Mouse (Mus musculus) thymus, postnatal 14 days (tissue): Measurements from ENCODE around the gene Spg7.
"Not testable (repeated sequence)": the region's sequence is repeated elsewhere in the genome, so short reads cannot be mapped to it uniquely, and the experiment has no call there.

ENCODE experiments used
- DNase-seq: peaks from one replicate; pipeline ENCODE4 v3.0.0; 2021

The Spg7 gene

GRCm38 (mm10) chr8:123062721-123063120, at the start of gene Spg7:
Gene Spg7 (plus strand): TSS chr8:123062942.
- DNase-seq: no peak

GRCm38 (mm10) chr8:123014429-123014828, 48.3 kb upstream of the Spg7 start:
- DNase-seq: no peak

- no peak for DNase-seq
These were observed 47.7 kb upstream of the Spg7 start for GRCm38 (mm10) chr8:123015074-123015473.

DNA sequence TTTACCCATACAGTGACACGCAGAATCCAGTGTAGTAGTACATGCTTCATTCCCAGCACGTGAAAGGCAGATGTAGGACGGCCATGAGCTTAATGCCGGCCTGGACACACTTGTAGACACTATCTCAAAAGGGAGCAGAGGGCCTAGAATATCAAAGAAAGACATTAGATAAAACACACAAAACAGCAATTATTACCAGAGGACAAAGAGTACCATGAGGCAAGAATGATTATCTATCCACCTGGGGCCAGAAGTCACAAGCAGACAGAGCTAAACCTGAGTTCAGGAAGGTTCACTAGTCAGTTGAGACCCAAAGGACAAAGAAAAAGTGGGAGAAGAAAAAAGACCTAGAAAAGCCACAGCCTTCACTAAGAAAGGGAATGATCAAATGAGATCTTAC, 45.6 kb upstream of the Spg7 start:
- no peak for DNase-seq

GRCm38 (mm10) chr8:123018484-123019164, 44.1 kb upstream of the Spg7 start:
- peak; percentile 25 for DNase-seq

DNA sequence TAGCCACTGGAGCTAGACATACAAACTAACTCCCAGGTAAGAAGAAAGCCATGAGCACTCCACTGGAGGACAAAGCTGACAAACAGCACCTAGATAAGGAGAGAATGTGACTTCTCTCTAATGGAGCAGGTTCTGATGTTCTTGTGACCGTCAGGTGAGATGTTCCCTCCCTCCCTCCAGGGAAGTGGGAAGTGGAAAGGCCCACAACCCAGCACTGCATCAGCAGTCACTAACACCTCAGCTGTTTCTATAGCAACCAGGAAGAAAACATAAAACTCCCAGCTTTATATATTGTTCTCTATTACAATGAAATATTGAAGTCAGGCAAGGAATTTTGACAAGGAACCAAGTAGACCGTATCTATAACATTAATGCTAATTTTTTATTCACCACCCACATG, 42.7 kb upstream of the Spg7 start:
- no peak for DNase-seq

DNA sequence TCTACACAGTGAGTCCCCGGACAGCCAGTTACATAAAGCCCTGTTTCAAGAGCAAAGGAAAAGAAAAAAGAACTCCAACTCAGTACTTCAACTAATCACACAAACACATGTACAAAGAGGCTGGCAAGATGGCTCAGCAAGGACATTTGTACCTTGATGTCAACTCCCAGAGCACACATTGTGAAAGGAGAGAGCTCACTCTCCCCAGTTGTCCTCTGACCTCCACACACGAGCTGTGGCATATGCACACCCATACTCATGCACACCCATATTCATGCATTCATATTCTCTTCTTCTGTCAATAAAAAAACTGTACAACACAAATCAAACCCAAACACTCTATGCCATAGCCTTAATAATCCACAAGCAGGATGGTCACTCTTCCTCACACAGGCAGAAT, 41.9 kb upstream of the Spg7 start:
- no peak for DNase-seq

DNA sequence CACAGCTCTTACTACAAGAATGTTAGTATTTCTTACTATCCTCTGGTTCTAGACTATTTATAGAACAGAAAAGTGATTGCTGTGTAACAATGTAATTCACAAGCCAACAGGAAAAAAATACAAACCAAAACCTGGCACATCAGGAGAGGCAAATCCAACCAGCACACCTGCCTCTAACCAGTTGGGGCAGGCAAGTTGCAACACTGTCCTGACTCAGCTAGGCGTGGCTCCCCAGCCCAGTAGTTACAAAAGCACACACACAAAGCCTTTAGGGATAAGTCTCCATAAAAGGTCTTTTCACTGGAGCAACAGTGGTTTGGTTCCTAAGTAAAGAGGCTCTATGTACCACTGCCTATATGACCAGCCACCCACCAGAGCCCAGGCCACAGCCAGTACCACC, 41.5 kb upstream of the Spg7 start:
- no peak for DNase-seq

- no peak for DNase-seq
These were observed 40.0 kb upstream of the Spg7 start for GRCm38 (mm10) chr8:123022727-123023126.

- no peak for DNase-seq
These were observed 38.5 kb upstream of the Spg7 start for GRCm38 (mm10) chr8:123024226-123024625.

DNA sequence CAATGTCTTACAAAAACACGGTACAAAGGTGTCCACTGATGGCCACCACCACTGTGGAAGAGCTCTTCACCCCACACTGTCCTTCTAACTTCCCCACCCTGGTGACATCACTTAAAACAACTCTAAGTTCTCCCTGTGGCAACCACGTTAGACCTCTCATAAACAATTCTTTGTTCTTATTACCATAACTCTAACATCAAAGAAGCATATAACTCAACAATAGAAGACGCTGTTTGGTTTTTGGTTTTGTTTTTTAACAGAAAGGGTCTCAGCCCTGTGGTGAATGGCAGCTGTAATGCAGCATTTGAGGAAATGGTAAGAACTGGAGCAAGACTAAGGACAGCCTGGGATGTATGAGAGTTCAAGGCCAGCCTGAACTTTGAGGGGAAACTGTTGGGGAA, 36.8 kb upstream of the Spg7 start:
- DNase-seq: no peak

DNA sequence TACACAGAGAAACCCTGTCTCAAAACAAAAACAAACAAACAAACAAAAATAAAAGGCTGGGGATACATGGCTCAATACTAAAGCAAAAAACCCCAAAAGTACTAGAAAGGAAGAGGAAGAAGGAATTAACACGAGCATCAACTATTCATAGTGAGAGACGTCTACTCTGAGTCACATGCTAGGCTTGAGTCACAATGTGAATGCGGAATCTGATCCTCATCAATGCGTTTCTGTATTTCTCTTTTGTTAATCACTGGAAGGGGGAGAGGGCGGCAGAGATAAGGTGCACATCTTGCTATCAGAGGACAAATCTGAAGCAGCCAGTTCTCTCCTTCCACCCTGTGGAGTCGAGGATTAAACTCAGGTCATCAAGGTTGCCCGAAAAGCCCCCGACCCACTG, 35.0 kb upstream of the Spg7 start:
- no peak for DNase-seq

DNA sequence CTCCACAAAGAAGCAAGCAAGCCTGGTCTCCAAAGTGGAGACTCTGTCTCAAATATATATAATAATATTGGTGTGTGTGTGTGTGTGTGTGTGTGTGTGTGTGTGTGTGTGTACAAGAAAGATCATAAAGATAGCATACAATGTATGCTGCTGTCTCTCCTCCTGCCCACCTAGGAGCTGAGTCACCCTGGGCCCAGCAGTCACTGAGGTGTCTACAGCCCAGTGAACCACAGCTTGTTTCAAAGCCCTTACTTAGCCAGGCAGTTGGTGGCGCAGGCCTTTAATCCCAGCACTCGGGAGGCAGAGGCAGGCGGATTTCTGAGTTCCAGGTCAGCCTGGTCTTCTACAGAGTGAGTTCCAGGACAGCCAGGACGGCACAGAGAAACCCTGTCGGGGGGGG, 32.7 kb upstream of the Spg7 start:
- not testable (repeated sequence) for DNase-seq

DNA sequence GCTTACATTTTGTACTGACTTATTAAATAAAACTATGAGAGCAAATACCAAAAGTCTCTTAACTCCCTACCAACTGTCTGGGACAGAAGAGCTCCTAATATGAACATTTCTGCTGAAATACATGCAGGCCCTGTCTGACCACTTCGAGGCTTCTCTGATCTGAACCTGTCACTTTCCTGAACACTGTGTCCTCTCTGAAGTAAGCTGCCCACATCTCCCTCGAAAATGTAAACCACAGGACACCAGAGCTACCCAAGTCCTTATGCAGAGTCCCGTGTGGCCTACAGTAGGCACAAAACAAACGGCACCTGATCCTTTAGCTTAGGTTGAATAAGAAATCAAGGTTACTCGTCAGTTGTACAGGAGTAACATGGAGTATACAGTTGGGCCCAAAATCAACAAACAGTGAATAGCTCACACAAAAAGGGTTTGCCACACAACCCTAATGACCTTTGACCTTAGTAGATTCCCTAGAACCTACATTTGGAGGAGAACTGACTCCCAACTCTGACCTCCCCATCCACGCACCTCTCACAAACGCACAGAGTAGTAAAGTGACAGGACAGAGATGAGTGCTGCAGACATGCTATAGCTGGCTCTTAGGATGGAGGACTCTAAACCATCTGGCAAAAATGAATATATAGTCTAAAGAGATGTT, 31.3 kb upstream of the Spg7 start:
- no peak for DNase-seq

GRCm38 (mm10) chr8:123032730-123033129, 30.0 kb upstream of the Spg7 start:
- DNase-seq: peak; percentile 45

- no peak for DNase-seq
These were observed 29.3 kb upstream of the Spg7 start for GRCm38 (mm10) chr8:123033431-123033830.

GRCm38 (mm10) chr8:123034171-123034570, 28.6 kb upstream of the Spg7 start:
- DNase-seq: peak; percentile 84

GRCm38 (mm10) chr8:123036956-123037355, 25.8 kb upstream of the Spg7 start:
- peak; percentile 53 for DNase-seq

DNA sequence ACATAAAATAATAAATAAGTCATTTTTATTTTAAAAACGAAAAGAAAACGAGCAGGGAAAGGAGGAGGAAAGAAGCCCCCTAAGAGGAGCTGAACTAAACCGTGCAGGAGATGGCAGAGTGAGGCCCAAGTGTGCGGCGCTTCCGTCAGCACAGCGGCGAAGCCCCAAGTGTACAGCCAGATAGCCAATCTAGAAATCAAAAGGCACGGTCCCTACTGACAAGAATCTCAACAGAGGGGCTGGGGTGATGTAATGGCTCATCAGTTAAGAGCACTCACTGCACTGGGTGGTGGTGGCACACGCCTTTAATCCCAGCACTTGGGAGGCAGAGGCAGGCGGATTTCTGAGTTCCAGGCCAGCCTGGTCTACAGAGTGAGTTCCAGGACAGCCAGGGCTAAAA, 25.3 kb upstream of the Spg7 start:
- DNase-seq: no peak

DNA sequence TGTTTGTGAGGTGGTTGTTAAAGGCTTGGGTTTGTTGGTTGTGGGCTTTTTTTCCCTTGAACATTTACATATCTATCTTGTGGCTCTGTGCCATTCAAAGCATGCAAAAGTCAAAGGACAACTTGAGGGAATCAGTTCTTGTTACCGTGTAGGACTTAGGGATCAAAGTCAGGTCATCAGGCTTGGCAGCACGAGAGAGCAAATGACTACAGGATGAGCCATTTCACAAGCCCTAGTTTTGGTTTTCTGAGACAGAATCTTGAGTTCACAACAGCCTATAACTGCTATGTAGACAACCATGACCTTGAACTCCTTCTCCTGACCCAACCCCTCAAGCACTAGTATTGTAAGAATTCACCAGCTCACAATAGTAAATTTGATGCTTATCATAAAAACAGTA, 24.4 kb upstream of the Spg7 start:
- no peak for DNase-seq

- no peak for DNase-seq
These were observed 23.2 kb upstream of the Spg7 start for GRCm38 (mm10) chr8:123039376-123040109.

DNA sequence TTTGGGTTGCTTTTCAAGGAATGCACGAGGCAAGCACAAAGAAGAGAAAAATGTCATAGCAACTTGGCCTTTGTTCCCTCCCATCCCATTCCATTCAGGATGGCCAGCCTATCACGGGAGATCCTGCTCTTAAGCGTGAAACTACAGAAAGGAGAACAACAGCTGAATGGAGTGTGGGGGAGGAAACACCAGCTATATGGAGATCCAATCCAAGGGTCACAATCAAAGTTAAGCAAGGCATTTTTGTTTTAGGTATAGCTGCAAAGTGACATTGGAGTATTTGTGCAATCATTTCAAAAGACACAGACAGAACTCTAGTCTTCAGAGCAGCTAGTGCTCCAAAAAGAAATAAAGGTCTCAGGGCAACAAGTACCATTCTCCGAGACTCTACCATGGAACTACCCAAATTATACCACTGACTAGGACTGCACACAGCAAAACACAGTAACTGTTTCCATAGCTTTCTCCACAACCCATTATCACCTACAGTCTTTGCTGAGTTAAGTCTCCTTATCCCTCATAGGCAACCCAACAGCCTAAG, 22.6 kb upstream of the Spg7 start:
- DNase-seq: no peak

GRCm38 (mm10) chr8:123041008-123041773, 21.6 kb upstream of the Spg7 start:
- peak; percentile 79 for DNase-seq
